Mouse (Mus musculus): Measurements from ENCODE around the gene Umad1.

- TF ChIP-seq CTCF (conservative IDR thresholded peaks at IDR 0.05 in 1 of 2, IDR thresholded peaks at IDR 0.05 in 1 of 2; ENCODE audit: low read depth in 2 of 2, low read length in 2 of 2) (no peak), ETS1 (conservative IDR thresholded peaks at IDR 0.05; ENCODE audit: low read depth, low read length) (no peak), RAD21 (IDR thresholded peaks at IDR 0.05; ENCODE audit: low read depth, low read length) (no peak), MAX (IDR thresholded peaks at IDR 0.05; ENCODE audit: low read length) (no peak)
Measured at GRCm38 (mm10) chr6:8393029-8393428, 133.9 kb downstream of the Umad1 start.

Data from CH12.LX (cell line).